Mouse (Mus musculus) T-helper 2 cell (primary cell): ENCODE results near the gene Trp73.

ENCODE experiments used
- in situ Hi-C: fragments of 300-600 bp; cut with MboI, MseI; formaldehyde crosslinking; loops from one replicate; pipeline ENCODE4 v1.15.1; 2025; ENCODE audit warnings: high pct_unique_total_duplicates

The Trp73 gene

GRCm38 (mm10) chr4:154142211-154143040 lies 2.4 kb upstream of the Trp73 start, which contains the start of gene Wrap73:
Wrap73 (plus strand) TSS chr4:154142372.
- in situ Hi-C loops: loop anchor here (5.0 kb wide), 1 partner anchor 1985 kb away; the partner anchor contains the start of gene Hes2

DNA sequence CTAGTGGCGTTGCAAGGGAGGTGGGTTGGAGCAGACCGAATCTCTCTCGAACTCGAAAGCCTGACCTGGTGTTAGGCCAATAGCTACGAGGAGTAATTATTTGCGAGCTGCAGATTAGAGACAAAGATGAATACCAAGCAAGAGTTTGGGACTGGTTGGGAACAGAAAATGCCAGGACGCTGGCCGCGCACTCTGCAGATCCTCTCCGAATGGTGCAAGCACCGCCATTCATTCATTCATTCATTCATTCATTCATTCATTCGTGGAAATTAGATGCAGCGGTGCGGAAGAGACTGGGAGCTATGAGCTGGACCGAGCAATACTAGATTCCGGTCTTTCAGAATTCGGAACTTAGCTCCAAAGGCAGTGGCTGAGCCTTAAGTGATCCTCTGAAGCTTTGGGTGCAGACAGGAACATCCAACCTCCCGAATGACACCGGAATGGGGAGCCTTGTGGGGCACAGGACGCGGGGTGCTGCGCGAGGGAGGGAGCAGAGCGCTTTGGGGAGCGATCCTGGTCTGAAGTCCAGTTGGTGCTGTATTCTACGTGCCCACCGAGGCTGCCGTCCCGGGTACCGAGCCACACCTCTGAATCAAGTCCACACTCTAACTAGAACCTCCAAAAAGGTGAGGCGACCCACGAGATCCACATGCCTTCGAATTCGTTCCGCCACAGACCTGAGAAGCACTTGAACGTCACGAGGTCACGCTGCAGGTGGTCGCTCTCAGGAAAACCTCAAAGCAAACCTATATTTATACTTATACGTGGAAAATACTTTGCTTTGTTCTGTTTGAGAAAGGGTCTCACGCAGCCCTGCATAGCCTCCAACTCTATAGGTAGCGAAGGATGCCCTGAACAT lies 1.2 kb upstream of the Trp73 start:
- in situ Hi-C loops: loop anchor here (5.0 kb wide), 1 partner anchor 1984 kb away; the partner anchor contains the start of gene Hes2

- in situ Hi-C loops: loop anchor here (5.0 kb wide), 1 partner anchor 1983 kb away; the partner anchor contains the start of gene Hes2
Observed at GRCm38 (mm10) chr4:154140213-154141008, 403 bp upstream of the Trp73 start.

- in situ Hi-C loops: loop anchor here (5.0 kb wide), 1 partner anchor 1982 kb away; the partner anchor contains the start of gene Hes2
Observed at GRCm38 (mm10) chr4:154139671-154140181, 282 bp downstream of the Trp73 start.

DNA sequence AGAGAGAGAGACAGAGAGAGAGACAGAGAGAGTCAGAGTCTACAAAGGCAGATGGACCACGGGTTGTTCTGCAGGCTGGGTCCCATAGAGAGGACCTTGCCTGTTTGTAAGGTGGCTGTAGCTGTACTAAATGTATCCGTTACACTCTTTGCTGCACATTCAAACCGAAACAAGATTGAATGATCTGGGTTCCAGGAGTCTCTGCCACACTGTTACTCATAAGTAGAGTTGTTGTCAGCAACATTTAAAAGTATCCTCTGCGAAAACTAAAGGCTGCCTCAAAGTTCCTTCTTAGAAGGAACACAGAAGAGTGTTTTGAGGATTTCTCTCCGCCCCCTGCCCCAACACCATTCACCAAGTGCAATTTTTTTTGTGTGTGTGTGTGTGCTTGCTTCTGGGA lies 2.9 kb downstream of the Trp73 start:
- in situ Hi-C loops: no loop called here

- in situ Hi-C loops: no loop called here
Observed at GRCm38 (mm10) chr4:154134803-154135202, 5.2 kb downstream of the Trp73 start.

- in situ Hi-C loops: no loop called here
Observed at GRCm38 (mm10) chr4:154131894-154132293, 8.1 kb downstream of the Trp73 start.

- in situ Hi-C loops: no loop called here
Observed at GRCm38 (mm10) chr4:154129950-154130349, 10.1 kb downstream of the Trp73 start.

DNA sequence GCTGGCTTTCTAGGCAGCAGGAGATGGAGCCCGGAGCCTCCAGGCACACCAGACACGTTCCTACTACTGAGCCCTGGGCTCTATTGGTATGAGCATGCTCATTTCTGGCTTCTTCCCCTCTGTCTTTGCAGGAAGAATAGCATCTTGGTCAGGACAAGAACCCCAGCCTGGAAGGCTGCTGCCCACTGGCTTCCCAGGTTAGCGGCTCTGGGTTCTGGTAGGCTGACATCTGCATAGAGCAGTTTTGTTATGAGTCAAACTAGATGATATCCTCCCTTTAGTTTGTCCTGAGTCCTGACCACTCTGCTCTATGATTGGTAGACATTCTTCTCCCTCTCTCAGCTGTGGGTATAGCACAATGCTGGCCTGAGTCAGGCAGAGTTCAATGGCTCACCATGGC lies 12.7 kb downstream of the Trp73 start:
- in situ Hi-C loops: no loop called here

- in situ Hi-C loops: no loop called here
Observed at GRCm38 (mm10) chr4:154125202-154125601, 14.8 kb downstream of the Trp73 start.

DNA sequence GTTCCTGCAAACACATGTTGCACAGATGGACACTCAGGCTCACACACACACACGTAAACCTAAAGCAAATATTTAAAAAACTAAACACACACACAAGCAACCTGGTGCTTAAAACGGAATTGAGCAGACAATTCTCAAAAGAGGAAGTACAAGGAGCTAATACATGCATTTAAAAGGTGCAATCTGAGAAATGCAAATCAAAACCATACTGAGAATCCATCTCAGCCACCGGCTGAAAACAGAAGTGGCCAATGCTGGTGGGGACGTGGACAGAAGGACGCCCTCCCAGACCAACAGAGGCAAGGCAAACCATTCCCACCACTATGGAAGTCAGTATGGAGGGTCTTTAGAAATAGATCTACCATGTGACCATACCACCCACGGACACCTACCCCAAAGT lies 16.5 kb downstream of the Trp73 start:
- in situ Hi-C loops: no loop called here

DNA sequence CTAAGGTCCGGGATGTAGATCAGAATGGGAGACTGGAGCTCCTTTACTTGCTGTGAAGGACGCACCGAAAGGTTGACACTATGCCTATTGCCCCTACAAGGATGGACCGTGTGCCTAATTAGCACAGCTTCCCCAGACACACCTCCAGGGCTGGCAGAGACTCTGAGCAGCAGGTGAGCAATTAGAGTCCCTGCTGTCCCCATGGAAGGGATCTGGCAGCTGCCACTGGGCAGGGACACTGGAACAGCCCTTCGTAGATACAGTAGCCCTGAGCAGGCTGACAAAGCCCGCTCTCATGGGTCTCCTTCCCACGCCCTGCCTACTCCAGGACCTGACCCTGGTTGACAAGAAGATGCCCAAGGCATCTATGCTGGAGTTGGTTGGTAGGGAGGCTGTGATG lies 17.6 kb downstream of the Trp73 start:
- in situ Hi-C loops: no loop called here

DNA sequence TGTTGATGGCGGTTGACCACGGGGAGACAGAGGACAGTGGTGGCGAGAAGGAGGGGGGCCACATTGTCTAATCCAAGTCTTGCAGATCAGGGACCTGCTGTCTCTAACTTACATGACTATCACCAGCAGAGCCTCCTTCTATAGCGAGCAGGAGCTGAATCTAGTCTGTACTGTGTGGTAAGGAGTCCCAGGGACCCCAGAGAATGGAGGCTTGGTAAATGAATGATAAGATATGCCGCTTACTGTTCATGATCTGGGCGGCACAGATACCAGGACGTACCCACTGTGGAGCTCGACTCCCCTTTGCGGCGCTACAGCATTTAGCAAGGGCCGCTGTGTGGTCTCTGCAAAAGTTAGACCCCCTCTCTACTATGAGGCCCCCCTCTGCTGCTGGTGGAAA lies 18.2 kb downstream of the Trp73 start:
- in situ Hi-C loops: no loop called here

GRCm38 (mm10) chr4:154119208-154119607 lies 20.8 kb downstream of the Trp73 start:
- in situ Hi-C loops: no loop called here

DNA sequence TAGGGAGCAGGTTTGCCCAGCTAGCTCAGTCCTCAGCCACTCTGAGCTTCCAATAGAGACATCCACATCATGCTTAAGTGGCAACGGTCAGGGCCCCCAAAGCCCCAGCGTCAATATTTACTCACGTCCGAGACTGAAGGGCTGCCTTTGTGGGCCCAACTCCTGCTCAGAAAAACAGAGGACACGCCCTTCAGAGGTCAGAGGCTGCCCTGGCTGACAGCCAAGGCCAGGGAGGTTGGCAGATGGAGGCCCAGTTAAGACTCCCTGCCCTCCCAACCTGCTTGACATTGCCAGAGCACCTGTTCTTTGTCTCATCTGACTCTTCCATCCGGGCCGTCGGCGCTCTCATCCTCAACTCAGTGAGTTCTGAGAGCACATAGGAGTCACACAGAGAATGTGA lies 21.2 kb downstream of the Trp73 start:
- in situ Hi-C loops: no loop called here

DNA sequence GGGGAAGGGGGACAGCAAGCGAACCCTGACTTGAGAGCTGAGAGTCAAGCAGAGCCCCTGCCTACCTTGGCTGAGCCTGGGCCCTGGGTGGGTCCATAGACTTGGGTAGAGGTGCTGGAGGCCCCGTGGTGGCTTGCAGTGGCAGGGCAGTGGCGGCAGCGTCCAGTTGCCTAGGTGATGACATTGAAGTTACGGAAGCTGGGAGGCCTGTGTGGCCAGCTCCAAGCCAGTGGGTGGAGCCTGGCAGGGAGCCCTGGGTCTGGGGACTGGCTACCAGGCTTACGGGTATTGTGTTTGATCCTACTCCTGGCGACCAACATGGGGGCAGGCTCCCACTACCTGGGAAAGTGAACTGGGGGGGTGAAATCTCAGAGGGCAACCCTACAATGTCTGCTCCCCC lies 23.6 kb downstream of the Trp73 start:
- in situ Hi-C loops: no loop called here

DNA sequence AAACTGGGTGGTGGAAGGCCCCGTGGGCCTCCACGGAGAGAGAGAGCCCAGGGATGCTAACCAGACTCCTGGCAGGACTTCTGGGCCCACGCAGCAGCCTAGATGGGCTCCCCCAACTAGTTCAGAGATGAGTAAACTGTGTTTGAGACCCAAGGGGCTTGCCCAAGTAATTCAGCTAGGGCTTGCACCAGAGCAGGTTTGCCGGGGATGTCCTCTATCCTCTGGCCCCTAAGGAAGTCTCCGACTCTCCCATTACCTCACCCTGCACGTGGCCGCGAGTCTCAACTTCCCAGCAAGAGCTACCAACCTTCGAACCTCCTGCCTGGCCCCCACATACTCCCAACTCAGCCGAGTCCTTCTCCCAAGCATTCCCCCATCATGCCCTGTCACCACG lies 30.2 kb downstream of the Trp73 start:
- in situ Hi-C loops: no loop called here

- in situ Hi-C loops: no loop called here
Observed at GRCm38 (mm10) chr4:154109216-154109849, 30.7 kb downstream of the Trp73 start.

DNA sequence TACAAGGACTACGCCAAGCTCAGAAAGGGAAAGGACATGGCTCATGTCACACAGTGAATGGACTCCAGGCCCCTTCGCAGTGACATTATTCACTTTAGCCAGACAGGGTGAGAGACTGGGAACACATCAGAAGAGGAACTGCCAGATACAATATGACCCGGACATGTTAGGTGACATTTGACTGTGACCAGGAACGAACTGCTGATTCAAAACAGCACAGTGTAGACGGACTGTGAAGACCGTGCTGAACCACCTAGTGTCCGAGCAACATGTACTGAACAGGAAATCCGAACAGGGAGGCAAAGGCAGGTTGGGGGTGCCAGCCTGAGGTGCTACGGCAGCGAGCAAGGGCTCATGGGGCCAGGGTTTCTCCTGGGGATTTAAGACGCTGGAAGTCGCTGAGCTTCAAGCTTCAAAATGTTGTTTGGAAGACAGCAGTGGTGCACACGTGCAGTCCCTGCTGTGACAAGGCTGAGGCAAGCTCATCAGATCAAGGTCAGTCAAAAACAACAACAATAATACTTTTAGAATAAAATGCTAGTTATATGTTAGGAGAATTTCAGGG lies 33.4 kb downstream of the Trp73 start:
- in situ Hi-C loops: no loop called here

DNA sequence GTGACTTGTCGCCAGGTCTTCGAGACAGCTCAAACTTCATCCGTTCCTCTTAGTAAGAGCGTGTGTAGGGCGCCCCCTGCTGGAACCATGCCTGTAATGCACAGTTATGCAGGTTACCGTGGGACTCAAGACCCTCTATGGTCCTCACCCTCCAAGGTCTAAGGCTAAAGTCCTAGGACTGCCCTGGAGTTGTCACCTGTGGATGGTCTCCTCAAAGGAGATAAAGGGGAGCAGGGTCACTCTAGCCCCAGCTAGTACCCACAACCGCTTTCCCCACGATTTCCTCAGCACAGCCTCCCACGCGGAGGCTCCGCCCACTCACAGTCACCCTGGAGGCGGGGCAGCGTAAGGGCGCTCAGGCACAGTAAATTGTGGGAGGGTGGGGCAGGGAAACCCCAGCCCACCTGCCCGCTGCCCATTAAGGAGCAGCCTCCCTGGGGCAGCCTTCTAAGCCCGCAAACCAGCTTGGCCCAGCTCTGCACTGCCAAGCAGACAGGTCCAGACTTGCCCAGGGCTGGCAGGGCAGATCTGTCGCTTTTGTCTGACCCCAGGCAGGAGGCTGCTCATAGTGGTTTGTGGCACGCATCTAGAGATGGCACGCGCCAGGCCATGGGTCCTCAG lies 34.5 kb downstream of the Trp73 start:
- in situ Hi-C loops: no loop called here
